Comparison of ENCODE assay signal across 22 mouse cellular contexts in genomic region chr3:75713678-75714295, GRCm38 (mm10). TPM values are rescaled to one million over a fixed set of nuclear protein-coding genes. Genes with fewer than 3 reads are reported as not detected.
DNase-seq lines count a peak whose midpoint lies in the region; ATAC-seq lines count a peak whose summit lies in the region.
"Had no signal": no experiment of that assay in that cellular context is flagged by ENCODE, and none has a peak within 500 bp of the region (broad histone marks: within the 10 kb centered on the region; RNA-seq: fewer than 3 reads in every experiment).

No protein-coding gene starts in this region.

- H3K27ac ChIP-seq in forebrain, embryonic 12.5 days: no peak overlapping the region
- no peak overlapping the region for H3K27ac ChIP-seq in kidney, embryonic 14.5 days (ENCODE audit: low read depth, low read length)
- H3K27ac ChIP-seq: forebrain, embryonic 10.5 days; hindbrain, postnatal 0 days; kidney, embryonic 15.5 days; lung, embryonic 15.5 days; midbrain, embryonic 12.5 days had no signal

- H3K9me3 ChIP-seq in forebrain, embryonic 12.5 days: no peaks in the 10 kb centered on the region
- no peaks in the 10 kb centered on the region for H3K9me3 ChIP-seq in kidney, embryonic 14.5 days (ENCODE audit: control insufficient read depth, low read length)
- H3K9me3 ChIP-seq: forebrain, embryonic 10.5 days; kidney, embryonic 15.5 days; lung, embryonic 15.5 days; midbrain, embryonic 12.5 days had no signal

- H3K36me3 ChIP-seq in splenic B cell, adult 2 months (ENCODE audit: control insufficient read depth, insufficient read depth, low read length, poor library complexity, severe bottlenecking): no peaks in the 10 kb centered on the region
- no peaks in the 10 kb centered on the region for H3K36me3 ChIP-seq in forebrain, embryonic 12.5 days (replicated peaks)
- H3K36me3 ChIP-seq in kidney, embryonic 14.5 days (ENCODE audit: control insufficient read depth, insufficient read depth, low read length): no peaks in the 10 kb centered on the region
- H3K36me3 ChIP-seq: forebrain, embryonic 10.5 days; kidney, embryonic 15.5 days; lung, embryonic 15.5 days; midbrain, embryonic 12.5 days had no signal

- no peak overlapping the region for H3K4me3 ChIP-seq in forebrain, embryonic 12.5 days (replicated peaks)
- no peak overlapping the region for H3K4me3 ChIP-seq in kidney, embryonic 14.5 days (ENCODE audit: low read length)
- H3K4me3 ChIP-seq: forebrain, embryonic 10.5 days; kidney, embryonic 15.5 days; lung, embryonic 15.5 days; midbrain, embryonic 12.5 days; myocyte had no signal

- H3K4me1 ChIP-seq in forebrain, embryonic 12.5 days: no peaks in the 10 kb centered on the region
- no peaks in the 10 kb centered on the region for H3K4me1 ChIP-seq in kidney, embryonic 14.5 days (ENCODE audit: control insufficient read depth, insufficient read depth, low read length)
- H3K4me1 ChIP-seq: forebrain, embryonic 10.5 days; kidney, embryonic 15.5 days; lung, embryonic 15.5 days; midbrain, embryonic 12.5 days had no signal

- H3K9ac ChIP-seq in forebrain, embryonic 12.5 days: no peak overlapping the region
- no peak overlapping the region for H3K9ac ChIP-seq in kidney, embryonic 14.5 days (ENCODE audit: low read depth, low read length)
- H3K9ac ChIP-seq: kidney, embryonic 15.5 days; lung, embryonic 15.5 days; midbrain, embryonic 12.5 days had no signal

- no peaks in the 10 kb centered on the region for H3K27me3 ChIP-seq in splenic B cell, adult 2 months (ENCODE audit: control insufficient read depth, insufficient read depth, low read length, poor library complexity, severe bottlenecking)
- no peaks in the 10 kb centered on the region for H3K27me3 ChIP-seq in forebrain, embryonic 12.5 days
- H3K27me3 ChIP-seq in kidney, embryonic 14.5 days (ENCODE audit: control insufficient read depth, insufficient read depth, low read length): no peaks in the 10 kb centered on the region
- H3K27me3 ChIP-seq: kidney, embryonic 15.5 days; lung, embryonic 15.5 days; midbrain, embryonic 12.5 days had no signal

- 79% methylated on average over 3 of the region's 3 CpGs for WGBS in forebrain, embryonic 12.5 days
- WGBS in kidney, embryonic 14.5 days: 73% methylated on average over 3 of the region's 3 CpGs

- H3K4me2 ChIP-seq in forebrain, embryonic 12.5 days: no peak overlapping the region
- no peak overlapping the region for H3K4me2 ChIP-seq in kidney, embryonic 14.5 days (replicated peaks; ENCODE audit: low read depth, low read length)
- H3K4me2 ChIP-seq: kidney, embryonic 15.5 days; liver, embryonic 11.5 days; lung, embryonic 15.5 days; midbrain, embryonic 12.5 days had no signal

- ATAC-seq in hematopoietic stem cell, adult 5-6 weeks (replicated peaks in 1 of 2; ENCODE audit: insufficient read depth in 1 of 2, low FRiP score in 2 of 2, low TSS enrichment in 1 of 2, low read depth in 1 of 2, poor library complexity in 2 of 2, severe bottlenecking in 2 of 2): peak; percentile 93 to 94
- no peak for ATAC-seq in forebrain, embryonic 12.5 days (ENCODE audit: low FRiP score)
- no peak for ATAC-seq in kidney, embryonic 14.5 days (ENCODE audit: low FRiP score, low TSS enrichment)
- ATAC-seq: hindbrain, postnatal 0 days had no signal

- DNase-seq in spleen, postnatal 36 days (ENCODE audit: low spot score in 2 of 2): peak; percentile 68 to 72
- no peak for DNase-seq in spleen, adult 12 weeks (ENCODE audit: low spot score)
- DNase-seq in splenic B cell, adult 2 months (ENCODE audit: low read depth, low spot score): peak; percentile 53
- no peak for DNase-seq in cerebellum, postnatal 36 days
- DNase-seq: heart, postnatal 14 days; left cerebral cortex, postnatal 4 days; right cerebral cortex, postnatal 25 days had no signal

RNA-seq across cellular contexts. Expression of gene Gm29133, which starts 34.2 kb away (rescaled TPM):
- total RNA-seq in hematopoietic stem cell, adult 5-6 weeks (2017): not detected in 2 replicates
- not detected in 2 replicates for polyA plus RNA-seq in forebrain, embryonic 12.5 days (2016; fragmentation: Nextera tagmentation; extraction: Ambion mirVana)
- polyA plus RNA-seq in kidney, embryonic 14.5 days (2014; fragmentation: Nextera tagmentation; extraction: Ambion mirVana): not detected in 2 replicates
- total RNA-seq: adrenal gland, postnatal 4 days; heart, adult 8-10 months; heart, postnatal 14 days; hindbrain, postnatal 0 days; layer of hippocampus, adult 18-20 months; left cerebral cortex, postnatal 4 days had no signal
- polyA plus RNA-seq: embryonic facial prominence, embryonic 14.5 days; forebrain, embryonic 10.5 days; hindbrain, postnatal 0 days; kidney, embryonic 15.5 days; liver, embryonic 11.5 days; lung, embryonic 15.5 days; midbrain, embryonic 12.5 days; myocyte; stomach, embryonic 16.5 days had no signal

Comparison
In these comparisons a context has a peak if more than half of its experiments do, and no peak if none do; other contexts are left out.
1. DNase-seq: peak in spleen, postnatal 36 days (2 of 2) and splenic B cell, adult 2 months (single experiment); none in spleen, adult 12 weeks (single experiment) and cerebellum, postnatal 36 days (0 of 2).
2. ATAC-seq: peak in hematopoietic stem cell, adult 5-6 weeks (2 of 2); none in forebrain, embryonic 12.5 days (single experiment) and kidney, embryonic 14.5 days (single experiment).